Mouse (Mus musculus) monocyte, adult 5-6 weeks (primary cell): Measurements from ENCODE around the gene Flvcr1. TPM values are rescaled to one million over a fixed set of nuclear protein-coding genes. Genes with fewer than 3 reads are reported as not detected.
"Not testable (repeated sequence)": the region's sequence is repeated elsewhere in the genome, so short reads cannot be mapped to it uniquely, and the experiment has no call there.

Source experiments
- ATAC-seq: fragments of 153-309, 156-312 bp; replicated peaks from 2 replicates; pipeline ENCODE4 v1.8.0; 2017; ENCODE audit warnings: mild to moderate bottlenecking; ENCODE audit not compliant: low TSS enrichment, insufficient number of reproducible peaks, severe bottlenecking, poor library complexity, low FRiP score
- total RNA-seq: library from RNA; stranded (forward); fragments of 200-1000, 200-491, 200-594 nt; gene quantifications from 3 replicates; pipeline ENCODE4 v1.2.3, GENCODE M21; 2017

Gene Flvcr1
- total RNA-seq, 1 experiment from 2014 or later, result 54.3 TPM

DNA sequence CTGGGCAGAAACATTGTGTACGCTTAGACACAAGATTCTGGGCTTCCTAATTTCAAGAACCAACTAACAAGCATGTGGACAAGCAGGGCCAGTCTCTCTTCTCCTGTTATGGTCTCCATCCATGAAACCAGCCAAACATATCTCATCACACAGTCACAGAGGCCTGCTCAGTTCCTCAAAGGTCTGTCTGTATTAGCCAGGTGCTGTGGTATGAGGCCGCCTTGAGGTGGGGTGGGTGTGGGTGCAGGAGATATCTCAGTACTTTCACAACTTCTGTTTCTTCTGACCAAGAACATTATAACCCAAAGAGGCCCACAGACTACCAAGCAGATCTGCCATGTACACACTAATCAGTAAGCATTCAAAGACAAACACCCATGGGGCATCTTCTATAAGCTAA is 19.3 kb upstream of the Flvcr1 start:
- no peak for ATAC-seq

DNA sequence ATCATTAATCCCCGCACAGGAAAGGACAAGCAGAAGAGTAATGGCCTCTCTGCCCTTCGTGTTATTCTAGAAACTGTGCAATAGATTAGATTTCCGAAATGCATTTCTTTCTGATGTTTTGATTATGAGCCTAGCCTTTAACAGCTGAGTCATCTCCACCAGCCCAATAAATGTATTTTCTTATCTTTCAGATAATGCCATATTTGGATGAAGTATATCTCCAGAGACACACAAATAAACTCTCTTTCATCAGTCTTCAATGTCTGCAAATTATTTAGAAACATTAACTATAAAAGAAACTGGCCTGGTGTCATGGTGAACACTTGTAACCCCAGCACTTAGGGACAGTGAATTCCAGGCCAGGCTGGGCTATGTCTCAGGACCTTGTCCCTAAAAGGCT is 16.7 kb upstream of the Flvcr1 start:
- no peak for ATAC-seq

DNA sequence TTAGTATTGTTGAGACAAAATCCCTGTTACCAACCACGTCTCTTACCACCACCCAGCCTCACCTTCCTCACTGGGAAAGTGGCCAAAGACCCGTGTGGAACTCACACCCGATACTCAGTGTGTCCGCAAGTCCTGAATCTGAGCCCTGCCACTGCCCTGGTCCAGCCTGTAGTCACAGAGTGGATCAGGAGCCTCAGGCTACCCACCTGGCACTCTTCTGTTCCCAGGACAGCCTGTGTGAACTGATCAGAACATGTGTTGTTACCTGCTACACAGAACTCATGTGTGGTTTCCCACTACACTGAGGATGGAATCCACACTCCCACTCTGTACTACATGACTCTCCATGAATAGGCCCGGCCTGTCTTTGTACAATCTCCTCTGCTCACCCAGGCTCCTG is 16.1 kb upstream of the Flvcr1 start:
- no peak for ATAC-seq

DNA sequence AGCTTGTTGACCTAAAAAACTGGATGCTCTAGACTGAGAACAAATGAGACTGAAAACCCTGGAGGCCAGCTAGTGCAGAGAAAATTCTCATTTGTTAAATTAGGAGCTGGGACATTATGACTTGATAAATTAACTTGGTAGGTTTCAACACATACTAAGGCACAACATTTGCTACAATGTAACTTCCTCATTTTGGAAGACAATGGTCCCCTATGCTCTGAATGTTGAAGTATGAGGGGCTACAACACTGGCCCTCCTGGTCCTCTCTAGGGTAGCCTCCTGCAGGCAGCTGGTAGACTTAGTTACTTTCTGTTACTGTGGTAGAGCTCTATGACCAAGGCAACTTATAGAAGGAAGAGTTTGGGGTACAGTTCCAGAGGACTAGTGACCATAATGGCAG is 15.4 kb upstream of the Flvcr1 start:
- no peak for ATAC-seq

DNA sequence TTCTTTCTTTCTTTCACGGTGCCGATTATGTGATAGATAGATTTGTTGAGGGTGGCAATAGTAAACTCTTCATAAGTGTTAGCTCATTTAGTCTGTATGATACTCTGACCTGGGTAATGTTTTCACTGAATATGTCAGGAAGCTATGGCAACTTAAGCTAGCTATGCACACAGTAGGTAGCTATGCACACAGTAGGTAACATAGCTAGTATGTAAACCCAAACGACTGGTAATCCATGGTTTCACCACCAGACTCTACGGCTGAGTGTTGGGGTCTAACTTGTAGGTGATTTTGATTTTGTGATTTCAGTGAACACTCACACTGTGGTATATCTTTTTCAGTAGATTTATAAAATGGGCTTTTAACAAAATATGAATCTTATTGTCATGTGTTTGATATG is 12.0 kb upstream of the Flvcr1 start:
- no peak for ATAC-seq

DNA sequence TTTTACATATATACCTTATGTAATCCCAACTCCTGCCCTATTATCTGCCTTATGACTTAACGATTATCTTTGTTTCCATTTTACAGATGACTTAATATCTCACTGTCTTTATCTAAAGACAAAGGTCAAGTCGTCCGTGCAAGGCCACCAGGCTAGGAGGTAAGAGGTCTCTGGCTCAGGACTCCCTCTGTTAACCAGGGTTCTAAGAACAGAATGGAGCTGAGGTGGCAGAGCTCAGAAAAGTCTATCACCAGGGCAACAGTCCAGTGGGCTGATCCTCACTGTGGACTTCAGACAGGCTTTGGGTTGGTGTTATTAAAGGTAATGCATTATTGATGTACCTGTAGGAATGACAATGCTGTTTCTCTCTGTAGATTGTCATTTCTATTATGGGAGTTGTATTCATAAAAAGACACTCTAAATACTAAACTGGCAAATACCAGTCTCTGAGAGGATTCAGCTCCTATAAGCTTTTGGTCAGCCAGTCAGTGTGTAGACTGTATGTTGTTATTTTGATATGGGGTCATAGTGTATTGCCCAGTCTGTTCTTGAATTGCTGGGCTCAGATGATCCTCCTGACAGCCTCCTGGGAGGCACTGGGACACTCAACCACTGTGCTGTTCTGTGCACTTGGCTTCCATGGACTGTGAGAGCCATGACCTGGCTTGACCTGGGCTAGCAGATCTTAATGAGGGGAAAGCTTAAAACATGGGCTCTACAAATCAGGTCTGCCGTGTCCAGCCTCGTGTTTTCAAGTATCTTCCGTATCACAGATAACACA is 10.8 kb upstream of the Flvcr1 start, which contains the start of gene Spata45:
Gene Spata45 (plus strand): TSS at position 86 of the 781 bp plus-strand sequence.
- ATAC-seq, result no peak

DNA sequence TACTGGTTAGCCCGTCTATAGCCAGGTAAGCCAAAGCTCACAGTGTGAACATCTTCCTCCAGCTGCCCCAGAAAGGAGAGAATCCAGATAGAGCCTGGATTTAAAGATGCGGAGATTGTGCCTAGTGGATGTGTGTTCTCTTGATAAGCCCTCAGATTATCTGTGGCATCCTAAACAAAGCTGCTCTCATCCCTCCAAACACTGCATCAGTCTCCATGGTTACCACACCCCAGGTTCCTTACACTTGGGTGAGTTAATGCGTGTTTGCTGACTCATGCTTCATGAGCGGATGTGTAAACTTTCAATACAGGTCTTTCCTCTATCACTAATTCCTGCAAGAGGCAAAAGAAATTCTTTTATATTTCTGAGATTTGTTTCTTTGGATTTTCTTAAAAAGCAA is 9.7 kb upstream of the Flvcr1 start:
- ATAC-seq, result no peak

DNA sequence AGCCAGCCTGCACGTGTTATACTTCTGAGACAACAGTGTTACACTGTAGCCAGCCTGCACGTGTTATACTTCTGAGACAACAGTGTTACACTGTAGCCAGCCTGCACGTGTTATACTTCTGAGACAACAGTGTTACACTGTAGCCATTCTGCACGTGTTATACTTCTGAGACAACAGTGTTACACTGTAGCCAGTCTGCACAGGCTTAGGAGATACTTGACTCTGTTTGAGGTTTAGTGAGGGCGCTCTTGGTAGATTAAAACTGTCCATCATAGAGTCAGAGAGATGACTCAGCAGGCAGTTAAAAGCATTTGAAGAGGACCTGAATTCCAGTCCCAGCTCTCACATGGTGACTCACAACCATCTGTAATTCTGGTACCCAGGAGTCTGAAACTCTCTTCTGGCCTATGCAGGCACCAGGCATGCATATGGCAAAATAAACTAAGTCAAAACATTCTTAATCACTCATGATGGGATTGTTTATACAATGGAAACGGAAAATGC is 5.0 kb upstream of the Flvcr1 start:
- ATAC-seq, result not testable (repeated sequence)

DNA sequence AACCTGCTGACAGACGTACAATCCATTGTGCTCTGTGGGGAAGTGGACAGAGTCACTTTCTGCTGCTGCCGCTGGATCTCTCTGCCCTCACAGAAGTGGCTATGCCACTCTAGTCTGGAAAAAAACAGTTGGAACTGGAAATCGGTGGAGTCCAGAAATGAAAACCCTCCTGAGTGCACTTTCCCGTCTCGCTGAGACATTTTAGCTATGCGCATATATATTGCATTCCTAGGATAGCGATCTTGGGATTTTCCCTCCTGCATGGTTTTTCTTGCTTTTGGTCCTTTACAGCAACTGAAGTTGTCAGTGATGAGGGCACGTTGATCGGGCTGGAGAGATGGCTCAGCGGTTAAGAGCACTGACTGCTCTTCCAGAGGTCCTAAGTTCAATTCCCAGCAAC is 4.2 kb upstream of the Flvcr1 start:
- ATAC-seq, result no peak

DNA sequence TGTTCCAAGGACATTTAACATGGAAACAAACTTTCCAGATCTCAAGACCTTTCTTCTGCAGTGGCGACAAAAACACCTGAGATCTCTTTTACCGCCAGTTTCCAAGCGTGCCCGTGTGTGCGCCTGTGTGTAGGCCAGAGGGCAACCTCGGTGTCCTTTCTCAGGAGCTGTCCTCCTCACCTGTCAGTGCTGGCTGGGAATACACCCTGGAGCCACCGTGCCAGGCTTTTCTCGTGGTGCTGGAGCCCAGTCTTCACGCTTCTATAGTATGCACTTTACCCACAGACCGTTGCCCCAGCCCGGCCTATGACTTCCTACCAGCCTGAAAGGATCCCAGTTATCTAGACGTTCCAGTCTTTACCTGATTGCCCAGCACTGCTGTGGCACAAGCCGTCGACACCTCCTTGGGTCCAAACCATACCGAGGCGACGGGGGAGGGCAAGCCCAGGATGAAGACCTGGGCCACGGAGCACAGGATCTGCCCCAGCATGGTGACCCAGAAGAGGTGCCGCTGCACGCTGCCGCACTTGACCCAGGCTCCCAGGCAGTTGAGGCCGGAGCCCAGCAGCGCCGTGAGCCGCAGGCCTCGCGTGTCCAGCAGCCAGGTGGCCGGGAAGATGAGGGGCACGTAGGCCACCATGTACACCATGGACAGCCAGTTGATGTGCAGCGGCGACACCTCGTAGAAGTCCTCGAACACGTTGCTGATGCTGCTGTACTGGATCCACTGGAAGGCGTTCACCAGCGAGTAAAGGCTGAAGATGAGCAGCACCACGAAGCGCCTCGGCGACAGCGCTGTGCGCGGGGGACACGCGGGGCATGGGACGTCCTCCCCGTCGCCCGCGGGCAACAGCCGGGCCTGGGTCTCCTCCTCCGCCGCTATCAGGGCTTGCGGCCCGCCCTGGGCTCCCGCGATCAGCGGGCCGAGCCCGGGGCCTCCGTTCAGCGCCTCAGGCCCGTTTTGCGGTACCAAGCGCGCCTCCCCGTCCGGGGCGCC is 644 bp downstream of the Flvcr1 start:
- no peak for ATAC-seq

DNA sequence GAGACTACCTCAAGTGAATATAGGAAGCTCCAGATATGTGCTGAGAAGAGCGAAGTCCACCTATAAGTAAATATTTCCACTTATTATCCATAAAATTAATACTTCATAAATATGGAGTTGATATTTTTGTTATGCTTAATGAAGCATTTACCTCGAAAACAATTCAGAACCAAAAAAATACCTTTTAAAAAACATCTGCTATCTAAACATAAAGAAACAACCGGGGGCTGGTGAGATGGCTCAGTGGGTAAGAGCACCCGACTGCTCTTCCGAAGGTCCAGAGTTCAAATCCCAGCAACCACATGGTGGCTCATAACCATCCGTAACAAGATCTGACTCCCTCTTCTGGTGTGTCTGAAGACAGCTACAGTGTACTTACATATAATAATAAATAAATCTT is 2.2 kb downstream of the Flvcr1 start:
- ATAC-seq, result not testable (repeated sequence)

DNA sequence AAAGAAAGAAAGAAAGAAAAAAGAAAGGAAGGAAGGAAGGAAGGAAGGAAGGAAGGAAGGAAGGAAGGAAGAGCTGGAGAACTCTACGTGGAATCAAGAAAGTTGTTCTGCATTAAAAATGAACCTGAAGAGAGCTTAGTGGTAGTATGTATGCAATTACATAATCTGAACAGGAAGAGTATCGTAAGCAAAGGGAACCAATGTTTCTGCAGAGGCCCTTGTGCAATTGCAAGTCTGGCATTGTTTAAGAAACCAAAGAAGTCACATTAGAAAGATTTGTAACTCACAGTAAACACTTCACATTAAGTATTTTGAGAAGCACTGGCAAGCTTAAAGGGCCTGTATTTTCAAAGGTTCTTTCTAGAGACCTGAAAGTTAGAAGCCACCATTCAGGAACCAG is 2.8 kb downstream of the Flvcr1 start:
- ATAC-seq, result peak; percentile 54

DNA sequence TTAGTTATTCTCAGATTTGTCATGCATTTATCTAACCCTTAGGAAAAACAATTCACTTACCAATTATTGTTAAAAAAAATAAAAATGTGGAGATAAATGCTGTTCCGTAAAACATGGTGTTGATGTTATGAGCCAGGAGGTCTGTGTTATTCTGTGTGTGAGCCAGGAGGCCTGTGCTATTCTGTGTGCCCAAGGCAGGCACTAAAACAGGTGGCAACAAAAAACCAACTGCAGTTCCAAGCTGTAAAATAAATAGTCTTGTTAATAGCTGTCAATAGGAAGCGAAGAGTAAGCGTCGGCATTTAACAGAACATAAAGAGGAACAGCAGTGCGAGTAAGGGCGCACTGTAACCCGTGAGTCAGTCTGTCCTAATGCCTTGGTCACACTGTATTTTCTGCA is 4.9 kb downstream of the Flvcr1 start:
- ATAC-seq, result no peak

DNA sequence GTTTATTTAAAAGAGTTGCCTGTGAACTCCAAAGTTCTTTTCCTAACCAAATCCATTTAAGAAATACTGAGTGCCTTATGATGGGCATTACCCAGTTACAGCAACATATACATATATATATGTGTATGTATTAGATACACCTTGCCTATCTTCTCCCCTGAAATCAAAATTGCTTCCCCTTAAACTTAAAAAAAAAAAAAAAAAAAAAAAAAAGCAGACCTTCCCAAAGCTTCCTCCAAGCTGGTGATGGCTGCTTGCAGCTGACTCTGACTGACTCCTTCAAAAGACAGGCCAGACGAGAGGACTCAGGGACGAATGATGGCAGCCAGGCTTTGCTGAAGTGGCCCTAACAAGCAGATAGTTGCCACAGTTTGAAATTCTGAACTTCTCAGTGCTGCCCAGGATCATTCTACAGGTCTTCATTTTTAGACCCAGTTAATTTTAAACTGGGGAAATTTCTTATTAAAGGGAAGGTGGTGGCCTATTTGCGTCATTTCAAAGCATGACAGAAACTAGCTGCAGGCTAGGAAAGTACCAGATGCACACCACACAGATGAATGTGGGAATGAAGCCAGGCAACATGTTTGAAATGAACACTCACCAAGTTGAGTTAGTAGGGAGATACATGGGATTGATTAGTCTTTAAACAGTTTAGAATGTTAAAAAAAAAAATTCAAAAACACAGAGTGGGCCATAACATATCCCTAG is 5.6 kb downstream of the Flvcr1 start:
- ATAC-seq, result no peak

DNA sequence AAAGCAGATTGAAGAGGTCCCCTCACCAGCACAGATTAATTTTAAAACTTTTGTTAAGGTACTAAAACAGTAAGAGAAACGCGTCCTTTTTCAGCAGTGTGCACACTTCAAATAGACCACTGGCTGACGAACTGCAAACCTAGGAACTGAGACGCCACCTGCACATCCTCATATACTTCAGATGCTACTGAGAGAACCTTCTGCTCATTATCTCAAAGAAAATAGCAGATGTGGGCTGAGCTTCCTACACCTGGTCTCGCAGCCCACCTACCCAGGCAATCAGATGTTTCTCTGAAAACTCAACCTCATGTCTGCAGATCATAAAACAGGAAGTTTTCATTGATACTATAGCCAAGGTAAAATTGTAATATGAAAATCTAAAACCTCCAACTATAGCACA is 6.2 kb downstream of the Flvcr1 start:
- no peak for ATAC-seq

DNA sequence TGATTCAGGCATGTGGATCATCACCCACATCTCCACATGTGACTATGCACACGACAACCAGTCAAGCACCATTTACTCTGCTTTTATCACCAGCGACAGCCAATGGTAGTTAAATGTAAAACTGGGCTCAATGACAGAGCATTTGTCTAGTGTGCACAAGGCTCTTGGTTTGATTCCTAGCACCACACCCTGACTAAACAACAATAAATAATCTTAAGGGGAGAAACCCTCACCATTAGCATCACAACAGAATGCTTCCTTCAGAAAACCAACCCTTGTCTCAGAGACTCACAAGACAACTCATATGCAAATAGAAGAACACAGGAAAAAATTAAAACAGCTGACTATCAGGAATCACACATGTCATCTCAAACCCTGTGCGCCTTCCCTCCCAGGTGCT is 11.7 kb downstream of the Flvcr1 start:
- no peak for ATAC-seq

DNA sequence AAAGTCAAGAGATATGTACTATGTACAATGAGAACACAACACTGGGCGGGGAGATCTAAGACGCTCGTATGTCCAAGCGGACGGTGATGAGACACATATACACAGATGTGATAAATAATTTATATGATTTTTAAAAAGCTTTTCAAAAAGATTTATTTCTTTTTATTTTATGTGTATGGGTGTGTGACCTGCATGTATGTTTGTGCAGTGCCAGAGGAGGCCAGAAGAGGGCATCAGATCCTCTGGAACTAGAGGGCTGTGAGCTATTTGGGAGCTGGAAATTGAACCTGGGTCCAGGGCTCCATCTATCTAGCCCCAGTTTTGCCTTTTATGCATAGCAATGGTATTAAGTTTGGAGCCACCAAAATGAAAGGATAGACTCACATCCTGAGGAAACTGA is 17.3 kb downstream of the Flvcr1 start:
- ATAC-seq, result no peak

DNA sequence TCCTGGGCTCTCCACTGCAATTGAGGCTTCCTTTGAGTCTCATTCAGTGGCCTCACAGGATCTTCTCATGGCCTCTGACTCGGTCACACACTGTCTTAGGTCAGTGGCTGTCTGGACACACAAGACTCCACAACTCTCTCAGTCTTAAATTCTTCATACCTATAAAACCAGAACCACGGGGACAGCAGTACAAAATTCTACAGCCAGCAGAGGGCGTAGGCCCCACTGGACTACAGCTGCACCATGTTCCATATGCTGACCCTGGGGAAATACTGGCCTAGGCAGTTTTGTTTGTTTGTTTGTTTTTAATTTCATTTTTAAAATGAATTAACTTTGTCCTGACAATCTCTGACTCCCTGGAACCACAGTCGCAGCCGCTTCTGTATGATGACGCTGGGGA is 23.8 kb downstream of the Flvcr1 start:
- no peak for ATAC-seq

DNA sequence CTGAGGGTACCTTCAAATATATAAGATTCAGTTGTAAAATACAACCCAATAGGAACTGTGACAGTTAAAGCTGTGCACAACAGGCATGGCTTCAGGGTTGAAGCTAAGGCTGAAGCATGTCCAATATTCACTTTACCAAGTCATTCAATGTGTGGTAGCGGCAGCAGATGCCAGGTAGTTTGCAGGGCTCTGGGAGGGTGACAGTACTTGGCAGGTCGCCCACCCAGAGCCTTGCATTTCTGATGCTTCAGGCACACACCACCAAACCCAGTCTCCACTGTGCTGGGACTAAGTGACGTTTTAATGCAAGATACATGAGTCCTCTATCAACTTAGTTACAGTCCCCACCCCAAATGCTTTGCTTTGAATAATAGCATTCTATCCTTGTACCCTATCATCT is 25.3 kb downstream of the Flvcr1 start:
- no peak for ATAC-seq
